Mouse (Mus musculus): ENCODE measurements around the gene Avil.
"Not testable (repeated sequence)": the region's sequence is repeated elsewhere in the genome, so short reads cannot be mapped to it uniquely, and the experiment has no call there.

Avil gene

DNA sequence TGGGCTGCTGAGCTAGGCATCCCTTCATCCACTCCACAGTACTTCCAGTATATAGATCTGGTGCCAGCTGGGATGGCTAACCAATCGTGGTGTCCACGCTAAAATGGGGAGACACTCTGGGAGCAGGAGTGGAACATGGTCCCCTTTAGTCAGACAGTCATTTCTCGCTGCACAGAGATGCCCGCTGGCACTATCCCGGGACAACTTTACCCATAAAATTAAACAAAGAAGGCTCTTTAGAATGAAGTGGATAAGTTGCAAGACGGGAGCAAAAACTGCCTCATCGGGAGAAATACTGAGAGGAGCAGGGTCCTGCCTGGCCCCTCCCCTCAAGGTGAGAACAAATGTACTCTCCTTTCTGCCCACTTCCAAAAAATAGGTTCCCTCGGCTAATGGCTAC, 58.2 kb downstream of the Avil start:
- in situ Hi-C loops (cut with MboI; ENCODE audit: unreplicated experiment in 2 of 2), result no loop called here

DNA sequence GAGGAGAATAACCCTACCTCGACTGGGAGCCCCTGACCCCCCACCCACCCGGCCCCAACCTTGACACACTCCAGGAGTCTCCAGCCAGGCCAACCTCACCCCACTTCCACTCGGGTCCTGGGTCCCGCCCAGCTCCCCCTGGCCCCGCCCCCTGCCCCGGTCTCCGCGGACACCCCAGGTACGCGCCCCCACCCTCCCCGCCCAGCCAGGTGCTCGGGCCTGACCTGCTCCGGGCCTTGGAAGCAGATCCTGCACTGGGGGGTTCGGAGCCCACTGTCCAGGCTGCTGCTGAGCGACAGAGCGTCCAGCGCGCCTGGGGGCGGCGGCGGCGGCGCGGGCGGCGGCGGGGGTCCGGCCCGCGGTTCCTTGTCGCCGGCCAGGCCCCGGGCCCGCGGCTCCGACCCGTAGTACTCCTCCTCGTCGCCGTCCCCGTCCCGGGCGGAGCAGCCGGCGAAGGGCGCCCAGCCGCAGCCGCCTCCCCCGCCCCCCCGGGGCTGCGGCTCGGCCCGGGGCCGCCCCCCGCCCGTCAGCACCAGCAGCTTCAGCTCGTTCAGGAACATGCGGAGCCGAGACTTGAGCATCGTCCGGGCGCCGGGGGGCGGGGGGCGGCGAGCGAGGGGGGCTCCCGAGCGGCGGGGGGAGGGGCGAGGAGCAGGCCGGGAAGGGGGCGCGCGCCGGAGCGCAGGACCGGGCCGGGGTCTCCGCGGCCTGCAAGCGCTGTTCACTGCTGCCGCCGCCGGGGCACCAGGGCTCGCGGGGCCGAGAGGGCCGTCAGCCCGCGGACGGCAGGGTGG, 58.9 kb downstream of the Avil start:
- in situ Hi-C loops (cut with MboI; ENCODE audit: unreplicated experiment in 2 of 2), result no loop called here

DNA sequence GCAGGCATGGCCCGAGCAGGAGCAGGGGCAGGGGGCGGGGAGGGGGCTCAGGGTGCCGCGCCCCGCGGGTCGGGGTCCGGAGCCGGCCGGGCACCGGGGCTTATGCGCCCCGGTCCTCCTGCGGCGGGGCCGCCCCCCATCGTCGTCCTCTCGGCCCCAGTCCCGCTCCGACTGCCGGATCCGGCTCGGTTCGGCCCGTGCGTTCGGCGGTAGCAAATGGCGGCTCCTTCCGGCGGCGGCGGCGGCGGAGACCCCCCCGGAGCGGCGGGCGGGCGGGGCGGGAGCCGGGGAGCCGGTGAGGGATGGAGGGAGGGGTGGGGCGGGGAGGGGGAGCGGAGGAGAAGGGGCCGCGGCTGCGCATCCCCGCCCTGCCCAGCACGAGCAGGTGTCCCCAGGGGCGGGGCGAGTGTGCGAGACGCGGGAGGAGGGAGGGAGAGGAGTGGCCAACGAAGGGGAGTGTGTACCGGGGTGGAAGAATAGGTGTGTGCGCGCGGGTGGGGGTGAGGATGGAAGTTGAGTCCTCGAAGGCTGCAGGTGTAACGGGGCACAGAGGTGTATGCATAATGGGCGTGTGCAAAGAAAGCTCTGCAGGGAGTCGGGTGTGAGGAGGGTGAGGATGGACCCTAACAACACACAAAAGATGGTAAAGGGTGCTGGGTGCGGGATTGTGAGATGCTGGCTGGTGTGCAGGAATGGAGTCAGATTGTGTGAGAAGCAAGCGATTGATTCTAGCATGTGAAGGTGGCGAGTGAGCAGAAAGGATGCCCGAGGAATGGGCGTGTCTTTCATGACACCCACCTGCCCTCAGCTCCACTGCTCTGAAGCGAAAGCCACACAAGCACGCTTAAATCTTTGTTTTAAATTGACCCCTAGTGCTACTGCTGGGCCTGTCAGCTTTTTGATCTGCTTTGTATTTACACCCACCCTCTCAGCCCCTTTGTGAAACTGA, 59.7 kb downstream of the Avil start, which contains the start of gene March9:
March9 (minus strand) TSS at position 217 of the 949 bp plus-strand sequence.
- in situ Hi-C loops (cut with MboI; ENCODE audit: unreplicated experiment in 2 of 2), result no loop called here

DNA sequence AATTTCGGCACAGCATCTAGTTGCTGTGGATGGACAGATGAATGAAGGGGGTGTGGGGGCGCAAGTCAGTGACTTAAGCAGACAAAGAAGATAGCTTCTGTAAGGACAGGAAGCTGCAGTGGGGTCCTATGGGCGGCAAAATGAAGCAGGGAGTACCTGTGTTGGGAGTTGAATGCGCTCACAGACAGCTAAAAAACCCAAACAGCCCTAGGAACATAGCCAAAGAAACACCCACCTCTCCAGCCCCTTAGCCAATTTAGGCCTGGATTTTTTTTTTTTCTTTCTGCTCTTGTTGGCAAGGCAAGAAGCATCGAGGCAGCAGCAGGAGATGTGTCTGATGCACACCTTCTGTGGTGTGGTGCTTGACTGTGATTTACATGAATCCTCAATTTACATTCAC, 60.6 kb downstream of the Avil start:
- in situ Hi-C loops (cut with MboI; ENCODE audit: unreplicated experiment in 2 of 2), result no loop called here

DNA sequence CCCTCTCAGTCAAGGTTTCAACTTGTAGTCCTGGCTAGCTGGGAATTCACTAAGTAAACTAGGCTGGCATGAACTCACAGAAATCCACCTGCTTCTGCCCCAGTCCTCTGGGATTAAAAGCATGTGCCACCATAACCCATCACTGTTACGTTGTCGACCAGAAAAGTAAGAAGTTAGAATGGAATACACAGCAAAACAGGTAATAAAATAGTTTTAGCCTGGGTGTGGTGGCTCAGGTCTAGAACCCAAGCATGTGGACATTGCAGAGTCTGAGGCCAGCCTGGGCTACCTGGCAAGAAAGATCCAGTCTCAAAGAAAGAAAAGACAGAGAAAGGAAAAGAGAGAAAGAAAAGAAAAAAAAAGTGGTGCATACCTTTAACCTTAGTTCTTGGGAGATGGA, 61.0 kb downstream of the Avil start:
- in situ Hi-C loops (cut with MboI; ENCODE audit: unreplicated experiment in 2 of 2), result no loop called here

DNA sequence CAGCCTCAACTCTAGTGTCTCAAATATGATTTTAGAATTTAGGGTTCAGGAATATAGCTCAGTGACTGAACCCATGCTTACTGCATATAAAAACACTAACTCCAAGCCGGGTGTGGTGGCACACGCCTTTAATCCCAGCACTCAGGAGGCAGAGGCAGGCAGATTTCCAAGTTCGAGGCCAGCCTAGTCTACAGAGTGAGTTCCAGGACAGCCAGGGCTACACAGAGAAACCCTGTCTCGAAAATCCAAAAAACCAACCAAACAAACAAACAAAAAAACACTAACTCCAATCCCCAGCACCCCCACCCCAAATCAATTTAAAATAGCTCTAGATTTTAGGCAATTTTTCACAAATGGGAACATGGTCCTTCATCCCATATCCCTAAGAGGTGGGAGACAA, 61.6 kb downstream of the Avil start:
- in situ Hi-C loops (cut with MboI; ENCODE audit: unreplicated experiment in 2 of 2), result not testable (repeated sequence)

DNA sequence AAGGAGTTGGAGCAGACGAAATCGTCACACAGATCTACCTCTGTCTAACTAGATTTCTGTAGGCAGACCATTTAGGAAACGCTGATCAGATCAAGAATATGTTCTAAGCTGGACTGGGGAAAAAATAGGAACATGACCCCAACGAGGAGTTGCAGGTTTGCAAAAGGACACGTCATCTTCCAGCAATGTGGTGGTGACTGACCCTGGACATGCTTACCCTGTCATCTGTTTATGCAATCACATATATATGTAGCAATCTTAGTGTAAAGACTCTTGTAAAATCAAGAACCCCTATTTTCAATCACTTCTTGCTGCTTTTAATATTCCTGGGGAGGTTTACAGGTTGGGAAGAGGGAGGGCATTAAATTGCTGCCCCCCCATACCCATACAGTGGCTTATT, 62.0 kb downstream of the Avil start:
- in situ Hi-C loops (cut with MboI; ENCODE audit: unreplicated experiment in 2 of 2), result no loop called here

DNA sequence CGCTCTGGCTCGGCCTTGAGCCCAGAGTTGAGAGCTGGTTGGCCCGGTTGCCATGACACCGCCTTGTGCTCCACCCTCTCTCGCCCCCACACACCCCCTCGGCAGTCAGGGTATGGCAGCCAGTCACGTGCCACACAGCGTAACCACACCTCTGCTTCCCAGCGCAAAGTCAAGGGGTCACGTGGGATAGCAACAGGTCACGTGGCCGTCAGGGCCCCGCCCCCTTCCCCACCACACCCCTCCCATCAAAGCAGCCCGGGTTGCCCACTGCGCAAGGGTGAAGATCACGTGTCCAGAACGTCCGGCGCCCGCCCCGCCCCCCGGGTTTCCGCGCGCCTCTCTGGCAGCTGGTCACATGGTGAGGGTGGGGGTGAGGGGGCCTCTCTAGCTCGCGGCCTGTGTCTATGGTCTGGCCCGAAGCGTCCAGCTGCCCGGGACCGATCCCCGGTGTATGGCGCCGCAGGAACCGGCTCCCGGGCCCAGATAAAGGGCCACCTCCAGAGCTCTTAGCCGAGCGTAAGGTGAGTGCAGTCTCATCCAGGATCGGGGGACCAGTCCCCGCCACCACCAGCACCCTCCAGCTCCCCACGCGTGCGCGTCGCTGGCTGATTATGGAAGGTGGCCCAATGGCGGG, 62.8 kb downstream of the Avil start, which contains the start of gene Cdk4:
Cdk4 (plus strand) TSS at position 296 of the 634 bp plus-strand sequence.
- in situ Hi-C loops (cut with MboI; ENCODE audit: unreplicated experiment in 2 of 2), result no loop called here

DNA sequence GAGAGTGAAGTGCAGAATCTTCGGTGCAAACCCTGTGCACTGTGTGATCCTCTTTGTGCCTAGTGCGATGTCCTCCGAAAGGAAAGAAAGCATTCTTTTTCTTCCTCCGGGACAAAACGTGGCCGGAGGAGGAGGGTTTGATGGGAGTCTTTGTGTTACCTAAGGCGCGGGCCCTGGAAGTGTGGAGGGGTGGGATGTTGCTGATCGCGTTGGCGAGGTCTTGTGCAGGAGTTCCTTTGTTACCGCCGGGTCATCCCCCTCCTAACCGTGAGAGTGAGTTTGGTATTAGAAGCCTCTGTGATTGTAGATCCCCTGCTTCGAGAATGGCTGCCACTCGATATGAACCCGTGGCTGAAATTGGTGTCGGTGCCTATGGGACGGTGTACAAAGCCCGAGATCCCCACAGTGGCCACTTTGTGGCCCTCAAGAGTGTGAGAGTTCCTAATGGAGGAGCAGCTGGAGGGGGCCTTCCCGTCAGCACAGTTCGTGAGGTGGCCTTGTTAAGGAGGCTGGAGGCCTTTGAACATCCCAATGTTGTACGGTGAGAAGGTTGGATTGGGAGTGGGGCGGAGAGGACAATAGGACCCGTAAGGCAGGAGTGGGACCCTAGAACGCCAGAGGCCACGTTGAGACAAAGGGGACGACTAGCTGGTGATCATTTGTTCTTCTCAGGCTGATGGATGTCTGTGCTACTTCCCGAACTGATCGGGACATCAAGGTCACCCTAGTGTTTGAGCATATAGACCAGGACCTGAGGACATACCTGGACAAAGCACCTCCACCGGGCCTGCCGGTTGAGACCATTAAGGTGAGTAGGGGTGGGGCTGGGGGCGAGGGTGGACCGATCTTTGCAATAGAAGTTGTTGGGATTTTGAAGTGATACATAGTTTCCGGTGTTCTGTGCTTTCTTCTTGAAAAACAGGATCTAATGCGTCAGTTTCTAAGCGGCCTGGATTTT, 63.7 kb downstream of the Avil start:
- in situ Hi-C loops (cut with MboI; ENCODE audit: unreplicated experiment in 2 of 2), result no loop called here

DNA sequence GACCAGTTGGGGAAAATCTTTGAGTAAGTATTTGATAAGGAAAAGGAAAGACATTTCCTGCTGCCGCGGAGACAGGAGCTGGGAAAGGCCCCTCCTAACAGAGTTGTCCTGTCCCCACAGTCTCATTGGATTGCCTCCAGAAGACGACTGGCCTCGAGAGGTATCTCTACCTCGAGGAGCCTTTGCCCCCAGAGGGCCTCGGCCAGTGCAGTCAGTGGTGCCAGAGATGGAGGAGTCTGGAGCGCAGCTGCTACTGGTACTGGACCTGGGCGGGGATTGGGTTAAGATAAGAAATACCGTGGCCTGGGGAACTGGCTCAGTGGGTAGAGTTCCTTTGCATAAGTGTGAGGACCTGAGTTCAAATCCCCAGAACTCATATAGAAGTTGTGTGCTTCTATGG, 65.5 kb downstream of the Avil start:
- in situ Hi-C loops (cut with MboI; ENCODE audit: unreplicated experiment in 2 of 2), result no loop called here

DNA sequence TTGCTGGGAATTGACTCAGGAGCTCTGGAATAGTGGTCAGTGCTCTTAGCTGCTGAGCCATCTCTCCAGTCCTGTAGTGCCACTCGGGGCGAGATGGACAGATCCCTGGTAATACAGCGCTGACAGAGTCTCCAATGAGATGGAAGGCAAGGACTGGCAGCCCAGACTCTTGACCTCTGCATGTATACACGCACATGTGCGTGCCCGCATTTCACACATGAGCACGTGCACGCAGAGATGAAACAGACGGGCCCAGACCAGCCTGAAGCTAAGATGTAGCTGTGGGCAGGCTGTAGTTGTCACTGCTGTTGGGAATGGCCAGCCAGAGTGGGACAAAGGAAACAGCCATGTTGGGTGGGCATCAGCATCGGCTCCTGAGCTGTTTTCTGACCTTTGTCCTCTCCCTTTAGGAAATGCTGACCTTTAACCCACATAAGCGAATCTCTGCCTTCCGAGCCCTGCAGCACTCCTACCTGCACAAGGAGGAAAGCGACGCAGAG, 66.1 kb downstream of the Avil start:
- in situ Hi-C loops (cut with MboI; ENCODE audit: unreplicated experiment in 2 of 2), result no loop called here

DNA sequence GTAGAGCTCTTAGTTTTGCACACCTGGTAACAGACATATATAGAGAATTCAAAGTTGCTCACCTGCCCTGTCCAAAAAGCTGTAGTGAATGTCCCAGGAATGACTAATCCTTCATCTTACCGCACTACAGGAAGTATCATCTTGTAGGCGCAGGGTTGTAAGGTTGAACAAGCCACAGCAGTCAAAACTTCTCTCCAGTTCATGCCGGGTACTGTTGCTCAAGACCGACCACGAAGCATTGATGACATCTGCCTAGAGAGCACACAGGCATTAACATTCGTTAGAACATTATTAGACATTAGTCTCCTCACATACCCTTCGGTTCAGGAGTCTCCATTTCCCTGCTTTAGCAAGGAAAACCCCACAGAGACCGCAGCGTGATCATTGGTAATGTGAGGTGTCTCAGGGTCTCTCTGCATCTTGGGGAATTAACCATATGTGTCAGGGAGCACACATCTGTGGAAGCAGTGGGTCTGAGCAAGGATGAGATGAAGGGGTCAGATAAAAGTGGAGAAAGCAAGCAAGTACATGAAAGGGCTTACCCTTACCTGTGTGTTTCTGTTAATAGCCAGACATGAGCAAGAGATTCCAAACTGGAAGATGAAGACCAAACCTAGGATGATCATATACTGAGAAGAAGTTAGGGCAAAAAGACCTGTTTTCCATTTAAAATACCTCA, 68.0 kb downstream of the Avil start:
- in situ Hi-C loops (cut with MboI; ENCODE audit: unreplicated experiment in 2 of 2), result no loop called here

DNA sequence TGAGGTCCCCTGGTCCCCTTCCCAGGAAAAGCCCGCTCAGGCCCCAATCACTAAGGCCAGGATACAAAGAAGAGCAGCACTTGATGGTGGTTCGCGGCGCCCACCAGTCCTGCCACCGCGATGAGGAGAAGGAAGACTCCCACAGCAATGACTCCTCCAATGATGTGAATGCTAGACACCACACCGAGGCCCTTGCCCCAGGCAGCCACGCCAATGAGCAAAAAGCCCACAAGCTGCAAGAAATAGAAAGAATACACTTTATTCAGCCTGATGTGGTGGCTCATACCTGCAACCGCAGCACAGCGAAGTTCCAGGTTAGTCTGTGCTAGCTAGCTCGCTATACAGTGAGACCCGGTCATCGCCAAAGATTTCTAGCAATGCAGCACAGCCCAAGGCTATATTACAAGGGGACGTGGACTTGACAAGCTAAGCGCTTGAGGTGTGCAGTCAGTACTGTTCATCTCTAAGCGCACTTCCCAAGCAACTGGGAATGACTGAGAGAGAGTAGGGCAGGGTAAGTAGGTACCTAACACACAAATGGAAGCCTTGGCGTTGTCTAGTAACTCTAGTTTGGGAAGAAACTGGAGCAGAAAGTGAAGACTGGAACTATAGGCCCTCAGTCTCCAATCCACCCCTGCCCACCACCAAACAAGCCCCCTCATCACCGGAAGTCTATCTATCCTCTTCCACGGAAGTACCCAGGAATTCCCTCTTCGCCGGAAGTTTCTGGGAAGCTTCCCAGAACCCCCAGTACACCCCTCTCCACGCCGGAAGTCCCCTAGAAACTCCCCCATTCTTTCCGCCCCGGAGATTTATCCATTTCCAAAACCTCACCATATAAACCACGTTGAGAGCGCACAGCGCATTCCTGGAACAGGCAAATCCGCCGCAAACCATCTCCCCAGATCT, 69.0 kb downstream of the Avil start:
- in situ Hi-C loops (cut with MboI; ENCODE audit: unreplicated experiment in 2 of 2), result no loop called here

Data from v-Abl transformed pro-B cells (cell line).